Mouse (Mus musculus) embryonic fibroblast, embryonic 13.5 days (primary cell): ENCODE measurements around the gene Deup1. TPM values are rescaled to one million over a fixed set of nuclear protein-coding genes. Genes with fewer than 3 reads are reported as not detected.
"Not testable (repeated sequence)": the region's sequence is repeated elsewhere in the genome, so short reads cannot be mapped to it uniquely, and the experiment has no call there.

Source experiments
- H3K27ac ChIP-seq: 2 replicates; pipeline ENCODE4 v1.5.1; 2012; ENCODE audit warnings: low read length, control low read depth, inconsistent platforms; ENCODE audit not compliant: insufficient read depth
- H3K4me1 ChIP-seq: 2 replicates; pipeline ENCODE4 v1.6.1; 2011; ENCODE audit warnings: low read length; ENCODE audit not compliant: control insufficient read depth, insufficient read depth
- H3K4me3 ChIP-seq: 2 replicates; pipeline ENCODE4 v1.5.1; 2011; ENCODE audit warnings: mild to moderate bottlenecking, control low read depth, low read length; ENCODE audit not compliant: insufficient read depth
- CTCF ChIP-seq: IDR thresholded peaks from 2 replicates; pipeline ENCODE4 v1.5.1; 2011; ENCODE audit warnings: mild to moderate bottlenecking, control low read depth, low read length, moderate library complexity, borderline replicate concordance; ENCODE audit not compliant: insufficient read depth
- POLR2A ChIP-seq: IDR thresholded peaks from 2 replicates; pipeline ENCODE4 v1.6.1; 2011; ENCODE audit warnings: low read depth, mild to moderate bottlenecking, control low read depth, low read length, moderate library complexity
- polyA plus RNA-seq: library from polyadenylated mRNA; stranded (reverse); fragments of >200 nt; gene quantifications from 2 replicates; pipeline ENCODE4 v1.2.4, GENCODE M21; 2011; ENCODE audit warnings: low read depth; ENCODE audit not compliant: missing spikeins, insufficient read length

Gene Deup1
- polyA plus RNA-seq, 1 experiment: not detected

DNA sequence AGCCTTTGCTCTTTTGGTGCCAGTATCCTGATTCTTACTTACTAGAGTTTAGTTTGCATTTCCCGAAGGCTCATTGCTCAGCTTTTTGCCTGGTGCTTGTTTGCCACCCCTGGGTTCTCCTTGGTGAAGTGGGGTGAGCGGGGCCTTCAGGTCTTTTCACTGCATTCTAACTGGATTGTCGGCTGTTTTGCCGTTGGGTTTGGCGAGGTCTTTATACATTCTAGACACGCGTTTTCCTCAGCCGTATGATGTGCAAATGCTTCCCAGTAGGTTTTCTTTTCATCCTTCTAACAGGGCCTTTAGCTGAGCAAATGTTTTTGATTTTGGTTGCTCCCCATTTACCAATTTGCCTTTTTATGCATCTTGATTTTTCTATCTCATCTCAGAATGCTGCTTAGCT, 74.4 kb downstream of the Deup1 start:
- TF ChIP-seq CTCF: no peak
- TF ChIP-seq POLR2A: no peak
- Histone ChIP-seq H3K4me1 (no peaks in the 10 kb centered on the region), H3K27ac (no peak overlapping the region), H3K4me3 (no peak overlapping the region)

DNA sequence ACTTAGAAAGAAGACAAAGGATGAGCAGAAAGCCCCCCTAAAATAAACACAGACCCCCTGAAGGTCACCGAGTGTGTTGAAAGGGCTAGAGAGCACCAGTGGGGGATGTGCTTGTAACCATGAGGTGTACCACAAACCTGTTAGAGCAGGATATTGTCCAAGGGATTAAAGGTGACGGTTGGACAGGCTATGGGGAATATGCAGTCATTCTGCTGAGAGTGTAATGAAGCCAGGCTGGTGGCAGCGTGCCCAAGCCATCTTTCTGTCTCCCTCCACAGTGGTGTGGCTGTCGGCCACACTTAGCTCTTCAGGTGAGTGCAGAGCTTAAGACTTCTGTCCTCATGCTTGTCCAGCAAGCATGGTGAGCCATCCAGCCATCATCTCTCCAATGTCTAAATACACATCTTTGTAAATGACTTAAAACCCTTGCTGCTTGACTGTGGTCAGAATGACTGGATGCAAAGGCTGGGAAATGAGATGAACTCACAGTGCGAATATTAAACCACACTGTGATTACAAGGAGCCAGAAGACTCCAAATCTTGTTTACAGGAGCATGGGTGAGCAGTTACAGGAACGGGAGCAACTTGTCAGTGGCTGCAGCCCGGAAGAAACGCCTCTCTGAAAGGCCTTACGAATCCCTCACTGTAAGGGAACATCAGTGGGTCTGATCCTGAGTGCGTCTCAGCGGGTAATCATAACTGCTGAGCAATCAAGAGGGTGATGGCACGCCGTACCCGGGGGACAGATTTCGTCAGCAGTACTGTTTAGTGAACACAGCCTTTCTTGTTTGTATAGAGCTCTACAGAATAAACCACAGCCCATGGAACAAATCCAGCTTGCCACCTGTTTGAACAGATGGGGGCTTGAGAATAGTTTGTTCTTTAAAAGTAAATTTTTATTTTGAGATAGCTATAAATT, 75.5 kb downstream of the Deup1 start:
- Histone ChIP-seq H3K4me3 (no peak overlapping the region), H3K27ac (no peak overlapping the region), H3K4me1 (no peaks in the 10 kb centered on the region)
- TF ChIP-seq POLR2A (no peak), CTCF (no peak)

DNA sequence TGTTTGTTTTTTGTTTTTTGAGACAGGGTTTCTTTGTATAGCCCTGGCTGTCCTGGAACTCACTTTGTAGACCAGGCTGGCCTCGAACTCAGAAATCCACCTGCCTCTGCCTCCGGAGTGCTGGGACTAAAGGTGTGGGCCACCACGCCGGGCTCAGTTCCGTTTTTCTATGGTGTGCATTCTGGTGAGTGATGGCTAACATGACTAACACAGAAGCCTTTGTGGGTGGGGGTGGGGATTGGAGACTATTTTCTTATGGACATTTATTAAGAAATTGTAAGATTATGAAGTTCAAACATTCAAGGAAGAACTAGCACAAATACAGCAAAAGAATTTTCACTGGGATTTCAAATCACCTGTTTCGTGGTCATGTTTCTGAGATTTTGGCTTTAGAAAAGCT, 76.7 kb downstream of the Deup1 start:
- H3K4me3 ChIP-seq, H3K27ac ChIP-seq, H3K4me1 ChIP-seq: not testable (repeated sequence)

DNA sequence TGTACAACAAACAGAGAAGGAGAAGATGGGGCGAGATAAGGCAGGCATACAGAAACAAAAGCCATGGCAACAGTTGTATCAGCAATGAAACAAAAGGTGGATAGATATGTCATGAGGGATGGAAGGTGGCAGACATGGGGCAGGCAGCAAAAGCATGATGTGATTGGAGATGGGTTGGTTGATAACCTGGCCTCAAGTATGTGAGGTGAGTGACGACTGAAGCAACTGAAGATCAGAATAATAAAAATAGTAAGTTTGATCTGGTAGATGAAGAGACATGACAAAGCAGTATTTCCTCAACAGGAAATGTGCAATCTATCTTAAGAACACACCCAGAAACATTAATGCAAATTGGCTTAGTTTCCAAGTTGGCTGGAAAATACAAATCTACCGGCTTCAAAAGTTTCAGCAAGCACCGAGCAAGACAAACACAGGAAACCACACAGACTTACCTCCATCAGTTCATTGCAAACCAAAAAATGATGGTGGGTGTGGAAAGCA, 77.2 kb downstream of the Deup1 start:
- Histone ChIP-seq H3K4me1 (no peaks in the 10 kb centered on the region), H3K27ac (no peak overlapping the region), H3K4me3 (no peak overlapping the region)
- no peak for TF ChIP-seq CTCF
- no peak for TF ChIP-seq POLR2A

DNA sequence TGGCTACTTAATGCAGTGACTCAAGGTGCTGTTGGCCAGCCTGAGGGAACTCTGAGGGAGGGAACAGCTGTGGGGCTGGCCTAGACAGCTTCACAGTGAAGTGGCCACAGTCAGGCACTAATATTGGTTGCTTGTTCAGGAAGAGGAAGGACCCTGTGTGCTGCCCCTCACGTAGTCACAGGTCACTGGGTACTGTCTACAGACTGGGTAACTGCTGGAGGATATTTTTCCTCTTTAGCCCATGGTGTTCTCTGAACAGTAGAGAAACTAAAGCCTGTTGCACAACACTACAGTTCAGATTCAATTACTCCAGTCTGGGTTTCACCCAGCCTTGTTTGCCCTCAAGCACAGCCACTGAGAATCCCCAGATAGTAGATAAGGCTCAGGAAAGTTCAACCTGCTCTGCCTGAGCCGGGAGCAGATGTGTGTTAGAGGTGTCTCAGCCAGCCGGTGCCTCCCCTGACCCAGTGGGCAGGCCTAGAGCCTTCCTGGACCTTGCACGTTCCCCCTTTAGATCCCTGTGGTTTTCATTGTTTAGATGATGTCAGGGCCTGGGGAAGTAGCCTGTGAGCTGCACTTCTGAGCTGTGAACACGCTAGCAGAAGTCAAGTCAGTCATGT, 85.9 kb downstream of the Deup1 start:
- TF ChIP-seq POLR2A (no peak), CTCF (no peak)
- Histone ChIP-seq H3K4me1 (no peaks in the 10 kb centered on the region), H3K4me3 (no peak overlapping the region), H3K27ac (no peak overlapping the region)

DNA sequence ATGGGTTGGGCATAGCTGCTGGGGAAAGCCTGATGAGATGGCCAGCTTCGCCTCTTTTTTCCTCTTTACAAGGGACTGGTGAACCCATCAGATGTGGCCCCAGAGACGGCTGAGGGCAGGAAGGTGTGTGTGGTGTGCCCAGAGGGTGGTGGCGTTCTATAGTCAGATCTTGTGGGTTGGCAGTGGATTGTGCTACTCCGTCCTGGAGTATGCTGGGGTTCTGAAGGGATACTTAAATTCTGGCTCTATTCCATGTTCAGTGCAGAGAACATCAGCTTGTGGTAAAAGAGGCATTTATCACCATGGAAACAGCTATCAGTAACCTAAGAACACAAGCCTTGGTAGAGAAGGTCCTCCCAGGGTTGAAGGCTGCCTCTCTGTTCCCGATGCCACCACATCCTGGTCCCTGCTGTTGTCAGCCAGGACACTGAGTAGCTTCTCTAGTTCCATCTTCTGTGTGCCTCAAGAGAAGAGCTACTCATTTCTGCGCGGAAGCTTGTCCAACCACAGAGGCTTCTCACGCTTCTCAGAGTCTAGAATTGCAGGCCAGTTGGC, 88.7 kb downstream of the Deup1 start:
- Histone ChIP-seq H3K4me1 (no peaks in the 10 kb centered on the region), H3K4me3 (no peak overlapping the region), H3K27ac (no peak overlapping the region)
- TF ChIP-seq POLR2A (no peak), CTCF (no peak)

DNA sequence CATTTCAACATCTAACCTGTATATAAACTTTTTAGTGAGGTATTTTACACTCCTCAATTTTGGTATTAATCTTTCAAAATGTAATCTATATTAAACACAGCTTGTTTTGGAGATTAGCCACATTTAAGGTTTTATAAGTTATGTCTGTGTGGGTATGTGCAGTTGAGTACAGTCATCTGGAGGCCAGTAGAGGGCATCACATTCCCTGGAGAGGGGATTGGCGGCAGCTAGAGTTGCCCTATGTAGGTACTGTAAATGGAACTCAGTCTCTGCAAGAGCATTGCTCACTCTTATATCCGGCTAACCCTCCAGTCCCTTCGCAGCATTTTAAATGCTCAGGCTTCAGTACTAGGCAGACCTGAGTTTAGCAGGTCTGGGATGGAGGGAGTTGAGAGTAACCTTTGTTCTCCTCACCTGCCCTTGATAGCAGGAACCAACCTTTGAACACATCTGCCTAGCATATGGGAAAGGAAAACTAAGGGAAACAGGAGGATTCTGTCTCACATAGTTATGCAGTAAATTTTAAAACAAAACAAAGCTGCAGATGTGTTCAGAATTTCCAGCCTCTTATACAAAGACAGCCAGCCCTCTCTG, 90.2 kb downstream of the Deup1 start:
- no peak overlapping the region for H3K27ac ChIP-seq
- TF ChIP-seq POLR2A (no peak), CTCF (no peak)
- no peaks in the 10 kb centered on the region for H3K4me1 ChIP-seq
- no peak overlapping the region for H3K4me3 ChIP-seq

DNA sequence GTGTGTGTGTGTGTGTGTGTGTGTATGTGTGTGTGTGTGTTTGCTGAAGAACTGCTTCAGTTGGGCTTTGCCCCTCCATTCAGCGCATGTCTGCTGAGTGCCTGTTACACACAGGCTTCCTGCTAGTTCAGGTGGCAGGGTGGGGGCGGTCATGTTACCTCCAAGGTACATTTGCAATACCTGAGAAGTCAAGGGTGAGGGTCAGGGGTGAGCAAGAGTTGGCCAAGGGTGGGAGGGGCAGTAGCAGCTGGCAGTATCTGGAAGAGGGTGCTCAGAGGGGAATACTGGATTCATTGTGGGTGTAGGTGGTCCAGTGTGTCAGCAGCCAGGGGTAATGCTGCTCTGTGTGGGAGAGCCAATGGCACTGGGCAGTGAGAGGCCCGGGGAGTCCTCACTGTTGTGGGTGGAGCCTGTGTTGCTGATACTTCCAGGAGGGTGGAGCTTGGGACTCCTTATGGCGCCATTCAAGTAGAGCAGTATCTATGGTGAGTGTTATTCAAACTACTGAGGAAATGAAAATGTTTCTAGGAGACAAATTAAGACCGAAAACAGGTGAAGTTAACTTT, 90.8 kb downstream of the Deup1 start:
- Histone ChIP-seq H3K4me3 (no peak overlapping the region), H3K27ac (no peak overlapping the region), H3K4me1 (no peaks in the 10 kb centered on the region)
- TF ChIP-seq CTCF (no peak), POLR2A (no peak)

DNA sequence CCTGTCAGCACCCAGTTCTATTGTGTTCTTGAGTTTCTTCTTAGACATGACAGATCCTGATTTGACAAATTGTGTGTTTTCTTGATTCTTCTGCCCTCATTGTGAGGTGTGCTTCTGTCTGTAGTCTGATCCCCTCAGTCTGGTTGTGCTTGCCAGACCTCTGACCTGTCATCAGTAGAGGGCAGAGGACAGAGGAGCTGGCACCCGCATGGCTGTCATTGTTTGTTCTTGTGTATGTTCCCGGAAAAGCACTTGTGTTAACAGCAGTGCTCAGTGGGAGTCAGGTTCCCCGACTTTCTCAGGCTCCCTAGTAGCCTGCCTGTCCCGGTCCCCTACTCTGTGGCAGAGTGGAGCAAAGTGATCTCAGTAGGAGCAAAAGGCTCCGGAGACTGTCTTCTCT, 92.3 kb downstream of the Deup1 start:
- no peak for TF ChIP-seq POLR2A
- Histone ChIP-seq H3K27ac (no peak overlapping the region), H3K4me3 (no peak overlapping the region), H3K4me1 (no peaks in the 10 kb centered on the region)
